10 mouse cellular contexts compared by ENCODE assay signal in the genomic region with DNA sequence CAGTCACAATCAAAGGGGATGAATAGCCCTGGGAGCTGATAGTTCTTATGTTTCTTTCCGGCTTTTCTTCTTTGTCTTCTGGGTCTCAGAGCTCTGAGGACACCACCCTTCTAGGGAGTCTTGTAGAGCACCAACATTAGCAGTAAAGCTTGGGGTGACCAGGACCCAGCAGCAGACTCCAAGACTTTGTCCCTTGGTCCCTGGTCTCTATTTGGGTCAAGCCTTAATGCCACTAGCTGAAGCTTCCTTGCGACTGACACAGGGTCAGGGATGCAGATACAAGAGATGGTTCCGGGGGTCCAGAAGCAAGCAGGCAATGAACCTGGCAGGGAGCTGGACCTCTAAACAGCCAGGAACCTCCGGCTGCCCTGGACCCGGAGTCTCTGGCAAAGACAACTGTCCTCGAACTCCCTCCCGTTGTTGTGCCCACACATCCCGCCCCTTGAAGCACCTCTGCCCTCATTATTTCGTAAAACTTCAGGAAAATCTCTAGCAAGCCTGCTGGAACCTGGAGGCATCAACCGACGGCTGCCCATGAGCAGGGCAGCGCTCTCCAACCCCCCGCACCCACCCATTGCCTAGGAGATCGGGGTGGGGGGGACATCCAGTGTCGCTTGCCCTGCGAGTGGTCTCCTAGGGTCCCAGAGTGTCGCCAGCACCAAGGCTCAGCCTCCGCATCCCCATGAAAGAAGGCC. TPM values are rescaled to one million over a fixed set of nuclear protein-coding genes. Genes with fewer than 3 reads are reported as not detected.
A peak's percentile ranks its signal among the peaks of the same experiment; 100 is the strongest.
DNase-seq lines count a peak whose midpoint lies in the region; ATAC-seq and TF ChIP-seq lines count a peak whose summit lies in the region.
"Had no signal": no experiment of that assay in that cellular context is flagged by ENCODE, and none has a peak within 500 bp of the region (broad histone marks: within the 10 kb centered on the region; RNA-seq: fewer than 3 reads in every experiment).

No protein-coding gene starts in this region.

- no peak for DNase-seq in lung, embryonic 14.5 days
- no peak for DNase-seq in lung, postnatal 10 days
- DNase-seq in forebrain, embryonic 14.5 days (ENCODE audit: low spot score): no peak
- DNase-seq in left cerebral cortex, postnatal 10 days (ENCODE audit: extremely low spot score in 1 of 2, low spot score in 2 of 2): no peak
- DNase-seq in spleen, postnatal 10 days (ENCODE audit: low spot score in 2 of 2): no peak
- DNase-seq in testis, postnatal 14 days (ENCODE audit: low spot score): no peak
- DNase-seq: cerebellum, adult 11 months had no signal

- peak overlapping the region; percentile 56 for H3K9ac ChIP-seq in lung, embryonic 14.5 days
- H3K9ac ChIP-seq in forebrain, embryonic 14.5 days (ENCODE audit: low read length): peak overlapping the region; percentile 59
- peak overlapping the region; percentile 33; the same call in 1 of the 2 replicates for H3K9ac ChIP-seq in limb, embryonic 15.5 days
- peak overlapping the region; percentile 33 for H3K9ac ChIP-seq in stomach, embryonic 14.5 days (replicated peaks; ENCODE audit: low read depth, low read length)

- intact Hi-C loops in left cerebral cortex, postnatal 10 days (cut with DNase I): no loop called here

- 0 out of 2 replicates have a peak, but pooled peaks cover 6% of the 10 kb centered on the region for H3K4me1 ChIP-seq in lung, embryonic 14.5 days (ENCODE audit: insufficient read depth)
- H3K4me1 ChIP-seq in forebrain, embryonic 14.5 days (ENCODE audit: control insufficient read depth, insufficient read depth, low read length): 0 out of 2 replicates have a peak, but pooled peaks cover 4% of the 10 kb centered on the region
- H3K4me1 ChIP-seq in limb, embryonic 15.5 days: peaks cover 19% of the 10 kb centered on the region
- H3K4me1 ChIP-seq in stomach, embryonic 14.5 days (ENCODE audit: control insufficient read depth, insufficient read depth, low read length): no peaks in the 10 kb centered on the region; the same call in 1 of the 2 replicates

- peaks cover 51% of the 10 kb centered on the region for H3K27me3 ChIP-seq in lung, embryonic 14.5 days (ENCODE audit: insufficient read depth, low read length)
- H3K27me3 ChIP-seq in forebrain, embryonic 14.5 days (replicated peaks; ENCODE audit: control insufficient read depth, insufficient read depth, low read length): peaks cover 37% of the 10 kb centered on the region
- peaks cover 51% of the 10 kb centered on the region for H3K27me3 ChIP-seq in limb, embryonic 15.5 days
- H3K27me3 ChIP-seq in stomach, embryonic 14.5 days (ENCODE audit: control insufficient read depth, insufficient read depth, low read length): peaks cover 25% of the 10 kb centered on the region

- H3K4me3 ChIP-seq in lung, embryonic 14.5 days (ENCODE audit: low read depth, low read length): peak overlapping the region; percentile 49
- peak overlapping the region; percentile 41 for H3K4me3 ChIP-seq in forebrain, embryonic 14.5 days (ENCODE audit: low read depth, low read length)
- H3K4me3 ChIP-seq in limb, embryonic 15.5 days: peak overlapping the region; percentile 45
- H3K4me3 ChIP-seq in stomach, embryonic 14.5 days (ENCODE audit: low read depth, low read length): peak overlapping the region; percentile 34
- H3K4me3 ChIP-seq: myocyte had no signal

- no peak for TF ChIP-seq CTCF in lung, embryonic 14.5 days (IDR thresholded peaks at IDR 0.05; ENCODE audit: low read depth)

- H3K27ac ChIP-seq in lung, embryonic 14.5 days (ENCODE audit: low read depth): no peak overlapping the region
- H3K27ac ChIP-seq in forebrain, embryonic 14.5 days (ENCODE audit: low read depth, low read length): no peak overlapping the region
- no peak overlapping the region for H3K27ac ChIP-seq in limb, embryonic 15.5 days
- H3K27ac ChIP-seq in stomach, embryonic 14.5 days (ENCODE audit: low read length): no peak overlapping the region; the same call in 1 of the 2 replicates

- H3K9me3 ChIP-seq in lung, embryonic 14.5 days (ENCODE audit: low read depth, low read length): no peaks in the 10 kb centered on the region
- H3K9me3 ChIP-seq in forebrain, embryonic 14.5 days (replicated peaks; ENCODE audit: control insufficient read depth, low read length): no peaks in the 10 kb centered on the region
- H3K9me3 ChIP-seq in limb, embryonic 15.5 days: no peaks in the 10 kb centered on the region
- no peaks in the 10 kb centered on the region for H3K9me3 ChIP-seq in stomach, embryonic 14.5 days (ENCODE audit: control insufficient read depth, low read depth, low read length)

- 5% methylated on average over 18 of the region's 18 CpGs for WGBS in lung, embryonic 14.5 days
- WGBS in forebrain, embryonic 14.5 days: 2% methylated on average over 16 of the region's 18 CpGs
- 3% methylated on average over 18 of the region's 18 CpGs for WGBS in limb, embryonic 15.5 days
- WGBS in stomach, embryonic 14.5 days: 3% methylated on average over 18 of the region's 18 CpGs

- H3K36me3 ChIP-seq in lung, embryonic 14.5 days (ENCODE audit: insufficient read depth): no peaks in the 10 kb centered on the region
- H3K36me3 ChIP-seq in forebrain, embryonic 14.5 days (ENCODE audit: control insufficient read depth, insufficient read depth, low read length): no peaks in the 10 kb centered on the region
- H3K36me3 ChIP-seq in limb, embryonic 15.5 days: no peaks in the 10 kb centered on the region
- no peaks in the 10 kb centered on the region for H3K36me3 ChIP-seq in stomach, embryonic 14.5 days (ENCODE audit: control insufficient read depth, insufficient read depth, low read length)

- H3K4me2 ChIP-seq in lung, embryonic 14.5 days: peak overlapping the region; percentile 87
- H3K4me2 ChIP-seq in forebrain, embryonic 14.5 days (ENCODE audit: low read length): peak overlapping the region; percentile 77
- peak overlapping the region; percentile 82 for H3K4me2 ChIP-seq in limb, embryonic 15.5 days
- H3K4me2 ChIP-seq in stomach, embryonic 14.5 days (replicated peaks; ENCODE audit: low read depth, low read length): peak overlapping the region; percentile 76

- 0 out of 2 replicates have a peak, but pooled peaks have one; percentile 10 for ATAC-seq in lung, embryonic 14.5 days (ENCODE audit: insufficient read depth)
- 0 out of 2 replicates have a peak, but pooled peaks have one; percentile 2 for ATAC-seq in forebrain, embryonic 14.5 days
- no peak for ATAC-seq in limb, embryonic 15.5 days (ENCODE audit: insufficient number of reproducible peaks, low FRiP score, low TSS enrichment, low read depth)
- ATAC-seq in stomach, embryonic 14.5 days (ENCODE audit: insufficient number of reproducible peaks, insufficient read depth, low FRiP score, low read depth): 0 out of 2 replicates have a peak, but pooled peaks have one; percentile 46

RNA-seq across cellular contexts. Expression of gene Fam163a, which starts 0.7 kb away (rescaled TPM):
- 1.0 and 1.2 TPM in 2 replicates for polyA plus RNA-seq in lung, embryonic 14.5 days (2014; fragmentation: Nextera tagmentation; extraction: Ambion mirVana)
- polyA plus RNA-seq in forebrain, embryonic 14.5 days (2014; fragmentation: Nextera tagmentation; extraction: Ambion mirVana): 1.8 TPM in 2 replicates
- polyA plus RNA-seq in limb, embryonic 15.5 days (2015; fragmentation: Nextera tagmentation; extraction: Ambion mirVana): 0.47 and 0.70 TPM in 2 replicates
- polyA plus RNA-seq in stomach, embryonic 14.5 days (2014; fragmentation: Nextera tagmentation; extraction: Ambion mirVana): 6.1 and 7.3 TPM in 2 replicates
- total RNA-seq in left cerebral cortex, postnatal 10 days (2021): 10 to 100 TPM; 10.5 to 11.6 TPM
- polyA plus RNA-seq: myocyte had no signal
